Mouse (Mus musculus) heart, postnatal 0 days (tissue): ENCODE data around the gene Sft2d2. TPM values are rescaled to one million over a fixed set of nuclear protein-coding genes. Genes with fewer than 3 reads are reported as not detected.

ENCODE experiments used
- ATAC-seq: fragments of 200-750 bp; cut with Nextera tagmentation; 2 replicates; pipeline ENCODE4 v1.8.0; 2017; ENCODE audit warnings: low read depth, moderate number of reproducible peaks, moderate library complexity; ENCODE audit not compliant: insufficient read depth
- DNase-seq: peaks from one replicate; pipeline ENCODE4 v3.0.0-alpha.2; 2016; ENCODE audit warnings: low spot score
- H3K27ac ChIP-seq: fragments of 300-500 bp; sonication (generic); 2 replicates; pipeline ENCODE4 v1.5.1; 2014; ENCODE audit warnings: low read depth, mild to moderate bottlenecking
- H3K27me3 ChIP-seq: fragments of 300-500 bp; sonication (generic); 2 replicates; pipeline ENCODE4 v1.6.1; 2014; ENCODE audit warnings: low read length, mixed read lengths; ENCODE audit not compliant: control insufficient read depth, insufficient read depth
- H3K36me3 ChIP-seq: fragments of 300-500 bp; sonication (generic); replicated peaks from 2 replicates; pipeline ENCODE4 v1.6.1; 2014; ENCODE audit warnings: low read length, mixed read lengths; ENCODE audit not compliant: control insufficient read depth, insufficient read depth
- H3K4me1 ChIP-seq: fragments of 300-500 bp; sonication (generic); 2 replicates; pipeline ENCODE4 v1.6.1; 2014; ENCODE audit warnings: antibody characterized with exemption; ENCODE audit not compliant: control insufficient read depth, insufficient read depth
- H3K4me2 ChIP-seq: fragments of 300-500 bp; sonication (generic); 2 replicates; pipeline ENCODE4 v1.6.1; 2014; ENCODE audit warnings: low read depth, mild to moderate bottlenecking, low read length, moderate library complexity
- H3K4me3 ChIP-seq: fragments of 300-500 bp; sonication (generic); 2 replicates; pipeline ENCODE4 v1.5.1; 2014; ENCODE audit warnings: low read depth, low read length
- H3K9ac ChIP-seq: fragments of 300-500 bp; sonication (generic); replicated peaks from 2 replicates; pipeline ENCODE4 v1.6.1; 2014; ENCODE audit warnings: low read depth, low read length, mixed read lengths
- H3K9me3 ChIP-seq: fragments of 300-500 bp; sonication (generic); replicated peaks from 2 replicates; pipeline ENCODE4 v1.6.1; 2016; ENCODE audit warnings: low read length; ENCODE audit not compliant: control insufficient read depth
- CTCF ChIP-seq: IDR thresholded peaks from 2 replicates; pipeline ENCODE4 v1.5.1; 2016; ENCODE audit warnings: antibody characterized with exemption, control low read depth, low read depth
- EP300 ChIP-seq: IDR thresholded peaks from 2 replicates; pipeline ENCODE4 v1.6.1; 2016; ENCODE audit warnings: antibody characterized with exemption, low read depth
- WGBS: fragments of 180-500 bp; shearing (Covaris S2); extraction: QIAGEN DNeasy Blood & Tissue Kit; methylation state at CpG from one replicate; pipeline ENCODE4 v1.1.7; 2014; 5-methylcytosine and 5-hydroxymethylcytosine counted together
- polyA plus RNA-seq: library from polyadenylated mRNA; unstranded; fragments of >200 nt; fragmentation: Nextera tagmentation; extraction: Ambion mirVana; gene quantifications from 2 replicates; pipeline ENCODE4 v1.2.1, GENCODE M21; 2015
- total RNA-seq: library from RNA; depleted of rRNA; stranded (reverse); fragments of >200 nt; gene quantifications from 2 replicates; pipeline ENCODE4 v1.2.3, GENCODE M21; 2014; ENCODE audit warnings: low replicate concordance; rRNA removed

Gene Sft2d2
- total RNA-seq (21.2 and 34.7 TPM in 2 replicates), polyA plus RNA-seq (11.6 and 11.9 TPM in 2 replicates)

GRCm38 (mm10) chr1:165193880-165194661 is at the start of gene Sft2d2:
Sft2d2 (minus strand) TSS chr1:165194438.
- DNase-seq (peak; percentile 87), ATAC-seq (peak; percentile 85)
- peak within 1 kb of the TSS; percentile 82 for H3K9ac ChIP-seq
- H3K27ac ChIP-seq = peak within 1 kb of the TSS; percentile 86
- no peak for TF ChIP-seq EP300
- no peak; the same call in 1 of the 2 replicates for TF ChIP-seq CTCF
- WGBS = under 1% methylated on average over 67 of the region's 69 CpGs
- H3K4me3 ChIP-seq = peak within 1 kb of the TSS; percentile 82
- H3K36me3 ChIP-seq = no peaks in the 10 kb centered on the region
- H3K4me2 ChIP-seq = peak within 1 kb of the TSS; percentile 84
- no peaks in the 10 kb centered on the region for H3K27me3 ChIP-seq
- H3K4me1 ChIP-seq = peaks cover 25% of the 10 kb centered on the region
- H3K9me3 ChIP-seq = no peaks in the 10 kb centered on the region

- H3K9ac ChIP-seq = peak within 1 kb of the TSS; percentile 78
- no peaks in the 10 kb centered on the region for H3K9me3 ChIP-seq
- ATAC-seq = peak; percentile 99
- no peaks in the 10 kb centered on the region for H3K36me3 ChIP-seq
- WGBS = under 1% methylated on average over 74 of the region's 76 CpGs
- peak within 1 kb of the TSS; percentile 93 for H3K27ac ChIP-seq
- DNase-seq = peak; percentile 97
- TF ChIP-seq EP300 (0 out of 2 replicates have a peak, but pooled peaks have one; percentile 37), CTCF (no peak)
- H3K4me3 ChIP-seq = peak within 1 kb of the TSS; percentile 83
- H3K4me2 ChIP-seq = peak within 1 kb of the TSS; percentile 84
- H3K27me3 ChIP-seq = no peaks in the 10 kb centered on the region
- H3K4me1 ChIP-seq = peaks cover 20% of the 10 kb centered on the region
Measured at GRCm38 (mm10) chr1:165236321-165237298, 42.4 kb upstream of the Sft2d2 start, which contains the start of gene Tiprl. Tiprl (minus strand) TSS chr1:165236996.

DNA sequence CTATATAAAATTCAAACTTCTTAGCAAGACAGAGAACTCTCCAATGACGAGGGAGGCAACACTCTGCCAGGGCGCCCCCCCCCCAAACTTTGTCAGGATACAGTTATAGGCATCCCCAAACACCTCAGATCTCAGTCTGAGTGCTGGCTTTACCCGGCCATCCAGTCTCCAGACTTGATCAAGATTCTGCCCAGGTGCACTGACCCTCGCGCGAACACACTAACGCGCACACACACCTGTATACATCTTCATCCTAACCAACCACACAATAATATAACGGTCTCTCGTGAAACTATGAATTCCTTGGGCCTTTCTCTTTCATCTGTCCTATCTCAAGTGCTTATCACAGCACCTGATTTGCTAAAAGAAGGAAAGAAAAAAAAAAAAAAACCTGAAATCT is 41.6 kb upstream of the Sft2d2 start:
- Histone ChIP-seq H3K4me3 (peak overlapping the region; percentile 83), H3K27ac (peak overlapping the region; percentile 93), H3K9me3 (no peaks in the 10 kb centered on the region), H3K36me3 (no peaks in the 10 kb centered on the region), H3K9ac (peak overlapping the region; percentile 78), H3K4me2 (peak overlapping the region; percentile 84), H3K27me3 (no peaks in the 10 kb centered on the region), H3K4me1 (peaks cover 20% of the 10 kb centered on the region)
- ATAC-seq (no peak), DNase-seq (no peak)
- TF ChIP-seq CTCF = no peak
- TF ChIP-seq EP300 = no peak
- WGBS = 7% methylated on average over 10 of the region's 10 CpGs

GRCm38 (mm10) chr1:165233806-165234205 is 39.6 kb upstream of the Sft2d2 start:
- Histone ChIP-seq H3K36me3 (no peaks in the 10 kb centered on the region), H3K4me2 (no peak overlapping the region), H3K9me3 (no peaks in the 10 kb centered on the region), H3K27me3 (no peaks in the 10 kb centered on the region), H3K9ac (no peak overlapping the region), H3K4me1 (peaks cover 20% of the 10 kb centered on the region), H3K27ac (peak overlapping the region; percentile 7), H3K4me3 (no peak overlapping the region)
- DNase-seq (no peak), ATAC-seq (no peak)
- 35% methylated on average over 2 of the region's 2 CpGs for WGBS
- TF ChIP-seq EP300 = no peak
- TF ChIP-seq CTCF = no peak

DNA sequence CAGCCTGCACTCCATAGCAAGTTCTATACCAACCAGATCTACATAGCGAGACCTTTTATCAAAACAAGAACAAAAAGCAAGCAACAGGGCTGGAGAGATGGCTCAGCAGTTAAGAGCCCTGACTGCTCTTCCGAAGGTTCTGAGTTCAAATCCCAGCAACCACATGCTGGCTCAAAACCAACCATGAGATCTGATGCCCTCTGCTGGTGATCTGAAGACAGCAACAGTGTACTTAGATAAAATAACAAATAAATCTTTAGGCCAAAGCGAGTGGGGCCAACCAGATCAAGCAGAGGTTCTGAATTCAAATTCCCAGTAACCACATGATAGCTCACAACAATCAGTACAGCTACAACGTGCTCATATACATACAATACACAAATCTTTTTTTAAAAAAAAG is 36.5 kb upstream of the Sft2d2 start:
- H3K4me1 ChIP-seq = peaks cover 16% of the 10 kb centered on the region
- H3K9ac ChIP-seq = no peak overlapping the region
- no peak for TF ChIP-seq CTCF
- TF ChIP-seq EP300 = no peak
- no peaks in the 10 kb centered on the region for H3K27me3 ChIP-seq
- no peak for DNase-seq
- WGBS = 91% methylated on average over 4 of the region's 4 CpGs
- H3K27ac ChIP-seq = no peak overlapping the region
- no peak for ATAC-seq
- H3K9me3 ChIP-seq = no peaks in the 10 kb centered on the region
- H3K4me3 ChIP-seq = no peak overlapping the region
- H3K36me3 ChIP-seq = peaks cover 15% of the 10 kb centered on the region
- no peak overlapping the region for H3K4me2 ChIP-seq
